Mouse (Mus musculus): Measurements from ENCODE around the gene Trio.

Trio gene

DNA sequence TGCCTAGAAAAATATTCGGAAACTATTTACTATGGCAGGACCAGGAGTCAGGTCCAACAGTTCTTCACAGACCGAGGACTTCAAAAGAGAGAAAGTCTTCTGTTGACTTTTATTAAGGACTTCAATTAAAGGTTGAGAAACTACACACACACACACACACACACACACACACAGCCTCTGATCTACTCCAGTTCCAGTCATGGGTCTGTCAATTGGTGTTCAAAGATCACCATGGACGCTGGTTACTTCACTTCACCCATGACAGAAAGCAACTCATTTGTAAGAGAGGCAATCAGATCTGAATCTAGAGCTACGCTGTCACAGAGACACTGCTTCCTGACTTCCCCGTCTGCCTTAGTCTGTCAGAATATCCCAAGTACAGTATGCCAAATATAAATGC, 33.1 kb downstream of the Trio start:
- in situ Hi-C loops (cut with MboI, MseI), result no loop called here

DNA sequence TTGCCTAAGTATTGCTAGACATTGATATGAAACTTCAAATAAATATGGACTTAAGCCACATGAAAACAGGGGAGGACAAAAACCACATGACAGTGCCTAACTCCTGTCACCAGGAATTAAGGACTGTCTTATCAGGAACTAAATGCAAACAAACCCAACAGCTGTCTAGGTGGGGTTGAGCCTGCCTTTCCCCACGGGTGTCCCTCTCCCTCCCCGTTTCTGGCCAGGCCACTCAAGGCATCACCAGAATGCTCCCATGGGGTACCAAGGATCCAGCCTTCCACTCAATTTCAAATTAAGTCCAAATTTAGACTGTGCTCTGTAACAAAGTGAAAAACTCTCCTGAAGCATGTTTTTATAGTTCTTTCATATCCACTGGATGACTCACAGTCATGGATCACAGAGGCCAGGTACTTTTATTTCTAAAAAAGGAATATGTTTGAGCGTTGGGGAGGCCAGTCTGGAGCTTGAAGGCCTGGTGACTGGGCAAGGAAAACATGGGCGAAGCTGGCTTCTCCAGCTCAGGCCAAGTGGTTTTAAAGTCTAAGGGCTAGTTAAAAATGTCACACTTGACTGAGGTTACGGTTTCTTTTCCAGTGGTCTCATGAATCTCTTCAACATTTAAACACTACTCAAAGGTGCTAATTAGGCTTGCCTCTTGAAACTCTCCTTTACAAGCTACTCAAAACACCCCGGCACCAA, 33.6 kb downstream of the Trio start:
- in situ Hi-C loops (cut with MboI, MseI), result no loop called here

DNA sequence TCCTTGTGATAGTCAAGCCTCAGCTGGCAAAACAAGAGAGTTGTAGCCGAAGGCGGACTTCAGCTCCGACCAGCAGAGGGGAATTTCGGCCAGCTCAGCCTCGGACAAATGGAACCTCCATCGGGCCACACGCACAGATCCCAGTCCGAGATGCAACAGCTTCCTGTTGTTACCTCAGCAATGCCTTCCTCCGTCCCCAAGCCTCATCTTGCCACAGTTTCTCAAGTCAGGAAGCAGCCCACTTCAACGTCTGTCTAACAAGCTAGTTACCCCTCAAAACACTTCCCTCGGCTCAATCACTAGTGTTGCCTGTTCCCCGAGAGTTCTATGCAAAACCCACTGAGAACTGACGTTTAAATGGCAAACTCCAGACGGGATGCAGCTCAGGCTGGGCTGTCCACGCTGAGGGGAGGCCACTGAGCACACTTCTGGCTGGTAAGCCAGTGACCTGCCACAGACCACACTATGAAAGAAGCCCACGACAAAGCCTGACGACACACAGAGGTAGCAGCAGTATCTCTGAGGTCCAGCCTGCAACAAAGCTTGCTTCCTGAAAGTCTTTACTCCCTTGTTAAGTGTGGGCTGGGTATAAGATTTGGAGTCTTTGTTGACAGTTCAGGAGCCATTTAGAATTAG, 34.5 kb downstream of the Trio start:
- in situ Hi-C loops (cut with MboI, MseI), result no loop called here

DNA sequence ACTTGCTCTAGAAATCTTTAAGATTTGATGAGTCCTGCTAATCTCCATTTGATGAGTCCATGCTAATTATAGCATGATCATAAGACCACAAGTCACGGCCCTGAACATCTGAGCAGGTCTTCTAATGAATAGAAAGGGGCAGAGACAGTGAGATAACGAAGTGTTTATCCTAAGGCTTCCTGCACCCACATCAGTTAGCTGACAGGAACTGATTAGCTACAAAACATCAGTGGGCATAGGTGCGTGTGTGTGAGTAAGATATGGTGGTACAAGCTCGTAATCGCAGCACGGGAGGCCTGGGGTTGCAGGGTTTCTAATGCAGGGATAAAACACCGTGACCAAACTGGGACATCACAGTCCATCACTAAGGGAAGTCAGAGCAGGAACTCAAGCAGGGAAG, 37.7 kb downstream of the Trio start:
- in situ Hi-C loops (cut with MboI, MseI), result no loop called here

DNA sequence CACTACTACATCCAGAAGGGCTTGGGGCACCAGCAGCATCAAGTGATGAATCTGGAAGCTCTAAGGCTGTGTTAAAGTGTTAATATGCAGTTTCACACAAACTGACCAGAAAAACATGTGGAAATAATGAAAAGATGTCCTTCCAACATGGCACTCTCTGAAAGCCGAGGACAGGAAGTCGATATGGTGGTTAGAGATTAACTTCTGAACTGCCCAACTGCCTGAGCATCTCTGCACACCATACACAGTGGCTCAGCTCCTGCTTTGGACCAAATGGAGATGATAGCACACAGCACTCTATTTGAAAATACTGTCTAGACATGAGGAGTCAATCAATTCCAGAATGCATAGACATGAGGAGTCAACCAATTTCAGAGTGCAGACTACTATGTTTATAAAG, 40.8 kb downstream of the Trio start:
- in situ Hi-C loops (cut with MboI, MseI), result no loop called here

DNA sequence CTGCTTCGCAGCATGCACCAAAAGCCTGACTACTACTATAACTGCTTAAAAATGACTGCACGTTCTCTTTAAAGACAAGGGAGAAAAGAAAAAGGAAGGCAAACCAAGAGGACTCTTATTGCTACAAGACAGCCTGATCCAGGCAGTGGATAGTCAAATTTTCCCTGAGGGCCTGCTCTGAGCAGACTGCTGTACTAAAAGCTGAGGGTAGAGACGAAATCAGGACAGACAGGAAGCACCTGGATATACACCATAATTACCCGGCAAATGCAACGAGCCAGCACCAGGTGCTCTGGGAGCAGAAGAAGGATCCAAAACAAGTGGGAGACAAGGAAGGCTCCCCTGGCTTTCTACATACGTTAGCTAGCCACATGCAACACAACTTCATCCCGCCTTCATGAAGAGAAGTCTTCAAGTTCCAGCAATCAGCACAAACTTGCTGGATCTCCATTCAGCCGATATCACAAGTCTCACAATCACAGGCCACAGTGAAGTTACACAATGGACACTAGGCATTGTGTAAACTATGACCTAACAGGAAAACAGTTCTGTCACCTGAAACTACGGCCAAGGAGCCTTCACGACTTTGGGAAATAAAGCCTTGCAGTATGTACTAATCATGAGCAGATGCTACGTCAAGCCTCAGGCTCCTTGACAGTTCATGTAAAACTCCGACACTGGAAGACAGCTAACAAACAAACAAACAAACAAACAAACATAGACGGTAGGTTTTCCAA, 43.7 kb downstream of the Trio start:
- in situ Hi-C loops (cut with MboI, MseI), result no loop called here

DNA sequence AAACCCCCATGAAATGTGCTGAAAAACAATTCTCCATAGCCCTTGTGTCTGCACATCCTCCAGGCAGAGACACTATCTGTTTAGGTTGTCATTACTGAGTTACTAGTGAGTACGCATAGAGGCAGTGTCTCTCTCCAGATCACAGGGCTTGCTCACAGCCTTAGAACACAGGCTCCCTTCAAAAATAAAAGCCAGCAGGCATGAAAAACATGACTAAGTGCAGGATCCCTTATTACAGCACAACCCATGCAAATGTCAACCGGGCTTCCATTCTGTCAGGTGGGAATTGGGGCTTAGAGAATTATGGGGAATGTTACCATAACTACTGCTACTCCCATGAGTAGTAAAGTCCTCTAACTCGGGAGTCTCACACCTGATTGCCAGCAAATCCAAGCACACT, 44.4 kb downstream of the Trio start:
- in situ Hi-C loops (cut with MboI, MseI), result no loop called here

DNA sequence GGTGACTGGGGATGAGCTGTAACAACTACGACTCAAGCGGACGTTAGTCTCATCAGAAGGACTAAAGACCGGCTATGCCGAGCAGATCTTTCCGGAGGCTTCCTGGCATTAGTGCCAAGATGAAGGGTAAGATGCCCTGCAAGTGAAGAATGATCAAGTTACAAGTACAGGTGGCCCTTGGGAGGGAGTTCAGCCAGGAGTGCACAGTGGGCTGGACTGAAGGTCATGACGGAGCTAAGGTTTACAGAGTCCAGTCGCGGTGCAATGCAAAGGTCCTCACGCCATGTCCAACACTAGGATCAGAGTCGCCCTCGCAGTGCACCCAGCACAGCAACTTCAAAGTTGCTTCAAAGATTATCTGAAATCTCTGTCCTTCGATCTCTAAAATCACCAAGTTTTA, 45.2 kb downstream of the Trio start:
- in situ Hi-C loops (cut with MboI, MseI), result no loop called here

DNA sequence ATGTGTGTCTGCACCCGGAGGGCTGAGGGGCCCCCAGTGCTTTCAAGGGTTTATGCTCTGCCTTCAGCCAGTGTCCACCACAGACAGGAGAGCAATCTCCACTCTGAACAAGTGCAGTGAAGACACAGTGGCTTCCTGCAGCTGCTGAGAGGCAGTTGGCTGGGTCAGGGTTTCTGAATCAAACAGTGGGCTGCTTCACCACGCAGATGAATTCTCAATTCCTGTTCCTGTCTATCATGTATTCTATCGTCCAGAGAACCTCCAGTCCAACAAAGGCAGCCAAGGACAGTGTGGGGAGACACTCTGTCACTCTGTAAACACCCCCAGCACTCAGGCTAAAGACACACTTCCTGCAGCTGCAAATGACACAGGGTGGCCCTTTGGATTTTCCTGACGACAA, 48.7 kb downstream of the Trio start:
- in situ Hi-C loops (cut with MboI, MseI), result no loop called here

DNA sequence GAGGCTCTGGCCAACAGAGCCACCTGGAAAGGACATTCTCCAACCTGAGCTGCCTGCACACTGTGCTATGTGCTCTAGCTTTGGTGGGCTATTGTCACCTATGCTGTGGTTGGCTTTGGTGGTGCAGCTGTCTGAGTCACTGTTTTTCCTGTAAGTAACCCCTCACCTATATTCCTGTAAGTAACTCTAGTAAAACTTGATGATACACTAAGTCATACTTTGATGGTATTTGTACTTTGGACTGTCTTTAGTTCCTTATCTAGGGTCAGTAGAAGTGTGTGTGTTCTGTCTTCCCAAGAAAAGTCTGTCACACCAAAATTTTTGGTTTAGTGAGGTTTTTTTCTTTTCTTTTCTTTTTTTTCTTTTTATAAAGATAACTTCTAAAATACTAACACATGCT, 49.3 kb downstream of the Trio start:
- in situ Hi-C loops (cut with MboI, MseI), result no loop called here

DNA sequence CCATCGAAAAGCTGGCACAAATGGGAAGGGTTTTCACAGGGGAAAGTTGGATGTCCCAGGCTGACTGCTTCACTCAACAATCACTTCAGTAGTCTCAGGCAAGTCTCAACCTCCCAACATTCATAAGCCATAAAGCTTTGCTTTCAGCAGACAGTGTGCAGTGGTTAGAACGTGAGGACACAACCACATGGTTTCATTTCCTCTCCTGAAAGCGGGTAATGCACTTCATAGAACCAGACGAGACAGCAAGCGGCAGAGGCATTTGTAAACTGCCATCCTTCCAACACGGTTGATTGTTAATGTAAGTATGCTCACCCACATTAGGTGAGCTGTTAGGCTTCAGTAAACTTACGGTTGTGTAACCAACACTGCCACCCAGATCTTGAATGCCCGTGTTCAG, 51.0 kb downstream of the Trio start:
- in situ Hi-C loops (cut with MboI, MseI), result no loop called here

DNA sequence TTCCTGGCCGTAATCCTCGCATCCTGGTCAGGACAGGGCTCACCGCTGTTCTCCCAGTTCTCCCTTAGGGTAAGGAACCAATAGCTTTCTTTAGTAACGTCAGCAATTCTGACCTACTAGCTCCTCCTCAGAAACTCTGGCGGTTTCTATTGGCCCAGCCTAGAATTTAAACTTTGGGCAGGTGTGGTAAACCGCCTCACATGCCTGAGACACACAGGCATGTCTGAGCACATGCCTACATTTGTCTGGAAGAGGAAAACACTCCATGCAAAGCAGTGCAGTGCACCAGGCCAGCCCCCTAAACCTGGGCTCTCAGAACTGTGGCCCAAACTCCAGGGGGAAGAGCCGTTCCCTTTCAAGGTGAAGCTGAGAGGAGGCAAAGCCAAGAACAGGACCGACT, 57.5 kb downstream of the Trio start:
- in situ Hi-C loops (cut with MboI, MseI), result no loop called here

DNA sequence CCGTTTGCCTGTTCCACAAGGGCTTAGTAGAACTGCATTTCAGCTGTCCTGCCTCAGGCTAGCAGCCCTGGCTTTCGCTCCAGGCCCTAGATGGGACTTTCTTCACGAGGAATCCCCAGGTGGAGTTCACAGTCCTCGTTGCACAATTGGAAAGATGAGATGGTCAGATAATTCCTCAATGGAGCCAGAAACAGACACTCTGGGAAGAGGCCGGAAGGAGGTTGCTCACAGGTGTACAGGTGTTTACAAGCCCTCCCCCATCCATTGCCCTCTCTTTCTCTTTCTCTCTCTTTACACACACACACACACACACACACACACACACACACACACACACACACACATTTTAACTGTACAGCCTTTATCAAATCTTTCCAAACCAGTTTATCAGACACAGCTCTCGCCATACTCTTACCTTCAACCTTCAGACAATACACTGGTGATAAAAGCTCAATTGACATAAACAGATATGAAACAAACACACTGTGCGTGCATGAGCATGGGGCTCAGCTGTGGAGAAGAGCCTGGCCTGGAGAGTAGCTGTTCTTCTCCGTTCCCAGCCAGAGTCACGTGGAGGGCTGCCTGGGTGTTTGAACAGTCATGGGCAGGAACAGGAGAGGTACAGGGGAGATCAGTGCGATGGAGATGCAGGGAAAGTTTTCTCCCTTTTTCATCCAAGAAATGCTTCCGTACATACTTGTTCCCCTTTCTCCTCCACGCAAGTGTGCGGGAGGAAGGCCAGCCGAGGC, 58.3 kb downstream of the Trio start:
- in situ Hi-C loops (cut with MboI, MseI), result no loop called here

DNA sequence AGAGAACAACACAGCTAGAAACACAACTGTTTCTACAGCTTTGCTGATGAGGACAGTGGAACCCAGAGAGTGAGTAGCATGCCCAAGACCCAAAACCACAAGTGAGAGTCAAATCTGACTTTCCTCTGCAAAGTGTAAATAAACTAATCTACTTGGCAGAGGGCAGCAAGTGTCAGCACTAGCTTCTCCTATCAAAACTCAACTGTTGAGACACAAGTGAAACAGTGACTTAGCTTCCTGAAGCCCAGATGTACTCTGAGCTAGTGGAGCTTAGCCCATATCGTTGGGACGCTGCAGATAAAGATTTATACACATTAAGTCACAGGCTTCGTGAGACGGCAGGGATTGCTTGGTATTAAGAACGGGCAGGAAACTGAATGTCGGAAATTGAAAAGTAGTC, 60.8 kb downstream of the Trio start:
- in situ Hi-C loops (cut with MboI, MseI), result no loop called here

DNA sequence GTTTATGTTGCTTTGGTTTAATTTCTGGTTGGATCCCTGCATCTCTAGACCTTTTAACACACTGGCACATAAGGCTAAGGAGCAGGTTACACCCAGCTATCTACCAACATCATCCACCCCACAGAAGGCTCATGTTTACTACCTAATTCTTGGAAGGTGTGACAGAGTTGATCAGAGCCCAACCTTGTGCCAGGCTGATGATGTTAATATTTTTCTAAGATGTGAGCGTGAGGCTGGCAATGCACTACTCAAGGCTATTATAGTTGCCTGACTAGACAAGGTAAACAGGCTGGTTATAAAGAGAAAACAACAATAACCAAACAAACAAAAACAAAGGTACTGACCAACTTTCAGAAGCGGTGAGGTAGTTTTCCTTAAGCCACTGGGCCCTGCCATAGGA, 62.1 kb downstream of the Trio start:
- in situ Hi-C loops (cut with MboI, MseI), result no loop called here

DNA sequence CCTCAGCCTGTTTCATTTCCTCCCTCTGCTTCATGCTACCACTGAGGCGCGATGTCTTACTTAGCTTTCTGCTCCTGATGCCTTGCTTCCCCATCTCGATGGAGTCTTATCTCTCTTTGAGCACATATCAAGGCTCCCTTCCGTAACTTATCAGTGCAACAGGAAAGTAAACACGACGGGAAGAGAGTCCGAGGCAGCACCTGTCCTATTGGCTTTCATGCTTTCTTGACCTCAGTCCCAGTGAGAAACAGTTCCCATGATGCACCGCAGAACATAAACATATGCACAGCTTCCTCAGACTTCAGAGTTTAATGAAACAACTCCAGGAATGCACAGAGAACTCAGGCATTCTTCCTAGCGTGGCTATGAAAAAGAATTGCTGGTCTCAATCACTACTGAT, 65.0 kb downstream of the Trio start:
- in situ Hi-C loops (cut with MboI, MseI), result no loop called here

DNA sequence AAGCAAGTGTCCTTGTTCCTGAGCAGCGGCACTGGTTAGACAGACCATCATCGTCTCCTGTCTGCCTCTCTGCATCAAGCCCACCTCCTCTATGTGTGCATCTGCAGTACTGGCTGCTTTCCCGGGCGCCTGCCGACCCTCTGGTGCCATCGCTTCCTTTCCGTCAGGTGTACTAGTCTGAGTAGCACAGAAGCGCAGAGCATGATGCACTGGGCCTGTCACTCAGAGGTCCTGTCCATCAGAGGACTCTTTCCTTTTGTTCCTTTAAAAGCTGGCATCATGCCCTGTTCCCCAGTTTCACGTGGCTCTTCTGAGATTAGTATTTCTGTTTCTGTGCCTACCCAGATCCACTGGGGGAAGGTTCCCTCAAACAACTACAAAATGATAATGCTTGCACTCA, 67.8 kb downstream of the Trio start:
- in situ Hi-C loops (cut with MboI, MseI), result no loop called here

DNA sequence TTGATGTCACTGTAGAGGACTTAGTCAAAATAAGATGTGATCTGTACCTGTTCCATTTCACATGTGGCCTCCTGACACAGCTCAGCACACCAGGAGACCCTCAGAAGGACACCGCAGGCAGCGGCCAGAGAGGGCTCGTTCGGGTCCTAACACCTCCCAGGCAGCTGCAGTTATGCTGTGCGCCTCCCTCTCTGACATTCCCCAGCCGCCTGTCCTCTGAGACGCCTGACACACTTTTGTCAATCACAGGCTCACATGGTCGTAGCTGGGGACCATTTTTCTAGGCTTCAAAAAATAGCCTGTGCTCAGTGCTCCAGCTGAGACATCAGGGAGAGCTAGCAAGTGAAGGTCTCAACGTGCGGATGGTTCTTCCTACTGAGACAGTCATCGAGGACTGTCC, 70.0 kb downstream of the Trio start:
- in situ Hi-C loops (cut with MboI, MseI), result no loop called here

DNA sequence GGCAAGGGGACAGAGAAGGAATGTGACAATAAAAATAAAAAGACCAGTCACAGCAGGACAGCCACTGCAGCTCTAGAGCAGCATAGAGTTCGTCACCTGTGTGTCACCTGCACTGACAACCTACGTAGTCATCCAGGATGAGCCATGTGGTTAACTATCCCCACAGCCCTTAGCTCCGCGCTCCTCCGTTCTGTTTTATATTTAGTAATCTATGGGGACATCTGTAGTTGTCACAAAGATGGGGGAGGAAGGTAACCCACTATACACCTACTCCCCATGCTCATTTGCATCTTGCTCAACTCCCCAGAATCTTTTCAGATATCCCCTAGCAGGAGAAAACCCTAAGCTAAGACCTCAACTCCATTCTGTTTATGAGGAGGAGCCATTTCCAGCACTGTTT, 71.3 kb downstream of the Trio start:
- in situ Hi-C loops (cut with MboI, MseI), result no loop called here

DNA sequence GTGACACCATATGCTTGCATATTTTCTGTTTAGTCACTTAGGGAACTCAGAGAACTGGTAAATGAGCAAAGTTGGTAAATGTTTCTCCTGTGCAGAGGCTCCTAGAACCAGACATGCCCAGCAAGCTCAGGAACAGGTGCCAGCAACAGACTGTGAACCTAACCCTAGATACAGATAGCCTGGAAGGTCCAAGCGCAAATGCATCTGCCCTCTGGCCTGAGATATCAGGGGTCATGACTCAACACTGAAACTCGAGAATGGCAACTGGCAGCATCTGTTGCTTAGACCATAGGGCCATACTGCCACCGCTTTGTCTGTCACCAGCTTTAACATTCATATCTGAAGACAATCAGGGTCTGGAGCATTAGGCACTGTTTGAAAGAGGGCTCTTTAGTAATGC, 72.1 kb downstream of the Trio start:
- in situ Hi-C loops (cut with MboI, MseI), result no loop called here

DNA sequence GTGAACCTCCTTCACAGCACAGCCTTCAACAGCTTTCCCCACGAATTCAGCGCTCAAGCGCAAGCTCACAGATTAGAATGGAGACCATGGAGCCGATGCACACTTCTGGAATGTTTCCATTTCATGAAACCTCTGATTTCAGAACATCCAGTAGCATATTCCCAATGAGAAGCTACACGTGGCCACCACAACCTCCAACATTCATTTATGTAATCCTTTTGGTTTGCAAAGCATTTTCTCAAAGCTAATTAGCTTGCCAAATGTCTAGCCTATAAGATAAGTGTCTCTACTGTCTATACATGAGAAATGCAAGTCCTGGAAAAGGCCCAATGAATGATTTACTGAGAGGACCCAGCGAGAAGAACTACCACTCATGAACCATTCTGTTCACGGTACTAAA, 74.5 kb downstream of the Trio start:
- in situ Hi-C loops (cut with MboI, MseI), result no loop called here

DNA sequence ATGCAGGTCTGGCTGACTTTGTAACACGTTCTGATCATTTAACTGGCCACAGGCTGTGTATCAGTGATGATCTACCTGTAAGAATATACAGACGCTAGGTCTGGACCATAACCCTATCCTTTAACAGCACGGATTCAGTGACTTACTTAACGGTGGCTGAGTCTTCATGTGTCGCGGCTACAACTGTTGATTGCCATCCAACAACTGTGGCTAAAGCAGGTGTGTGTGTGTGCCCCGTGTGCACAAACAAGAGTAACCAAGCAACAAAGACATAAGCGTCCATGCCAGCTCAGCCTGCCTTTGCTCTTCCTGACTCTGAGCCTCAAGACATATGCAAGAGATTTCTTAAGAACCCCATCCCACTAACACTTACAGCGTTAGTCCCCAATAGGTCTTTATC, 76.5 kb downstream of the Trio start:
- in situ Hi-C loops (cut with MboI, MseI), result no loop called here

DNA sequence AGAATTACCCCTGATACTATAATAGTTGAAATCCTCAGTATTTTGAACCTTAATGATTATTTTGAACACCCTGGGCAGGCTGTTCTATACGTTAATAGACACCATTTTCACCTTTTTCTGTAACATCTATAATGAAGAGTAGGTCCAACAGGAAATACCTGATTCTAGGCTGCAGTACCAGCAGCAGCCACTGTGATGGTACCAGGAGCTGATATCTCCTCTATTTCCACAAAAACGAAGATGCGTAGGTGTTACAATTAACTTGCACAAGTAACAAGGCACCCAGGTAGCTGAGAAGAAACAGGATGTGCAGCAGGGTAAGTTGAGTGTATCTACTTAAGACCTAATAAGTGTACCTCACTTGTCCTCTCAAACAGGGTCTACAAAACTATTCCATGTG, 77.8 kb downstream of the Trio start:
- in situ Hi-C loops (cut with MboI, MseI), result no loop called here

Measured in regulatory T cell (primary cell).